Mouse (Mus musculus) urinary bladder, postnatal 4 days (tissue): Measurements from ENCODE around the gene Fam13a.

Source experiments
- DNase-seq, 2 experiments: peaks; one replicate each; pipeline ENCODE4 v3.0.0; 2021 to 2022; ENCODE audit warnings: low spot score in 2 of 2

Gene Fam13a

GRCm38 (mm10) chr6:58933189-58933913 lies 91.0 kb downstream of the Fam13a start:
- no peak for DNase-seq

GRCm38 (mm10) chr6:58932515-58933188 lies 91.7 kb downstream of the Fam13a start:
- DNase-seq = no peak

GRCm38 (mm10) chr6:58931149-58931548 lies 93.2 kb downstream of the Fam13a start:
- no peak for DNase-seq

GRCm38 (mm10) chr6:58929911-58930431 lies 94.4 kb downstream of the Fam13a start:
- DNase-seq = no peak

- DNase-seq = no peak
These were observed 96.5 kb downstream of the Fam13a start for GRCm38 (mm10) chr6:58927881-58928280.

GRCm38 (mm10) chr6:58922511-58922910 lies 101.8 kb downstream of the Fam13a start:
- DNase-seq = no peak

- DNase-seq = no peak
These were observed 102.7 kb downstream of the Fam13a start for GRCm38 (mm10) chr6:58921623-58922022.

GRCm38 (mm10) chr6:58920735-58921134 lies 103.6 kb downstream of the Fam13a start:
- no peak for DNase-seq

GRCm38 (mm10) chr6:58916498-58916897 lies 107.9 kb downstream of the Fam13a start:
- no peak for DNase-seq

- DNase-seq = no peak
These were observed 110.4 kb downstream of the Fam13a start for GRCm38 (mm10) chr6:58913971-58914370.

- no peak for DNase-seq
These were observed 110.8 kb downstream of the Fam13a start for GRCm38 (mm10) chr6:58913551-58913950.

- DNase-seq = no peak
These were observed 111.5 kb downstream of the Fam13a start for GRCm38 (mm10) chr6:58912842-58913241.

GRCm38 (mm10) chr6:58907791-58908190 lies 116.6 kb downstream of the Fam13a start:
- DNase-seq = no peak

GRCm38 (mm10) chr6:58907336-58907735 lies 117.0 kb downstream of the Fam13a start:
- no peak for DNase-seq

GRCm38 (mm10) chr6:58906852-58907261 lies 117.5 kb downstream of the Fam13a start, which contains the start of gene Nap1l5:
Gene Nap1l5 (minus strand): TSS chr6:58907076.
- DNase-seq = no peak

GRCm38 (mm10) chr6:58904551-58904950 lies 119.8 kb downstream of the Fam13a start:
- DNase-seq = no peak

GRCm38 (mm10) chr6:58903171-58903570 lies 121.2 kb downstream of the Fam13a start:
- no peak for DNase-seq

- DNase-seq = no peak
These were observed 123.8 kb downstream of the Fam13a start for GRCm38 (mm10) chr6:58900536-58900935.

- DNase-seq = no peak
These were observed 125.3 kb downstream of the Fam13a start for GRCm38 (mm10) chr6:58899076-58899475.

GRCm38 (mm10) chr6:58896648-58897047 lies 127.7 kb downstream of the Fam13a start:
- DNase-seq = no peak

GRCm38 (mm10) chr6:58894994-58895393 lies 129.4 kb downstream of the Fam13a start:
- no peak for DNase-seq

GRCm38 (mm10) chr6:58893307-58893706 lies 131.0 kb downstream of the Fam13a start:
- DNase-seq = no peak

- no peak for DNase-seq
These were observed 134.4 kb downstream of the Fam13a start for GRCm38 (mm10) chr6:58889917-58890316.
